Mouse (Mus musculus) A20 (cell line): ENCODE results near the gene Wnt5b.

Experiments used
- DNase-seq: peaks from one replicate; pipeline ENCODE4 v3.0.0-alpha.2; 2011; ENCODE audit warnings: low read depth, low spot score

Wnt5b gene

DNA sequence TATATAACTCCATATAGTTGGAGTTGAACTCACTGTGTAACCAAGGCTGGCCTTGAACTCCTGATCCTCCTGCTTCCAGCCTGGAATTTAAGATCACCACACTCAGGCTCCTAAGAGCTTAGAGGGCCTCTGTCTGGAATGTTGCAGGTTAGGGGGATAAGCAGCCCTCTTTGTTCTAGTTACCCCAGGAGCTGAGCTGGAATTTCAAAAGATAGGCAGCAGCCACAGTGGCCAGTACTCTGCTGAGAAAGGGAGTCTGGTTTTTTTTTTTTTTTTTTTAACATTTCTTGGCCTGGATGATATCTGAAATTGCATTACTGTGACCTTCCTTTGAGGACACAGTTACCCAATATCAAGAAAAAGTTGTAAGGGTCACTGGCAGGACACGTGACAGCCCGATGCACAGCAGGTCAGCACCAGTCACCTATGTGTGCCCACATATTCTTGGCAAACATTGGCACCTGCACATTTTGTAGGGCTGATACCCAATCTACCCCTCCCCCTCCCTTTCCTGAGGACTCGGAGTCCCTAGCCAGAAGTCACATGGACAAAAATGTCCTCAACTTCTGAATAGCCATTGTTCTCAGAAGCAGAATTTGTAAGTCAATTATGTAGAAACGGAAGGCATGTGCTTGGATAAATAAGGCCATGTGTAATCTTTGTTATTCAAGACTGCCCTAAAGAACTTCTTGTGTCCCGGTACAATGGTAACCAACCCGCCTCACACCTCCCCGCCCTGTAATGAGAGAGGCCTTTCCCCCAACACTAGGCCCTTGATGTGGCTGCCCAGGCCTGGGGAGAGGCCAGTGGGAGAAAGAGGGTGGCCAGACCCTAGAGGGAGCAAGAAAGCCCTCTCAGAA, 125.5 kb downstream of the Wnt5b start:
- DNase-seq = no peak

GRCm38 (mm10) chr6:119417821-119418220, 126.3 kb downstream of the Wnt5b start:
- no peak for DNase-seq

DNA sequence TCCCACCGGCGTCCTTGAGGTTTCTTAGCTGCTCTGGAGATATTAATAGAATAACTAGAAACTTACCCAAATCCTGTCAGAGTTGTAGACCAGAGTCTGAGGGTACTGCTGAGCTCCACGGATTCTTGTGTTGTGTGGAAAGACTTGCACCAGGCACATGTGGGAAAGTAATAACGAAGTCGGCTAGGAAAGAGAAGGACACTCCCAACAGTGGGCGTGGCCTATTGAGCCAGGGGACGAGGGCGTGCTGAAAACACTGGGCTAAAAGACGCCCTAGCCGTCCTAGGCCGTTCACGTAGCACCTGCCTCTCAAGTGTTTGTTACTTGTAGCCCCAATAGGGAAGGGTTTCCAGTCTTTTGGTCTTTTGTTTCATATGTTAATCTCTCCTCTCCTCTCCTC, 126.8 kb downstream of the Wnt5b start, which contains the start of gene Adipor2:
Gene Adipor2, minus strand, starts transcription at position 351 of the 400 bp plus-strand sequence.
- peak; percentile 62 for DNase-seq

GRCm38 (mm10) chr6:119416643-119417042, 127.5 kb downstream of the Wnt5b start:
- no peak for DNase-seq

- no peak for DNase-seq
Measured at GRCm38 (mm10) chr6:119414262-119415043, 129.7 kb downstream of the Wnt5b start.

- no peak for DNase-seq
Measured at GRCm38 (mm10) chr6:119412588-119412987, 131.6 kb downstream of the Wnt5b start.

DNA sequence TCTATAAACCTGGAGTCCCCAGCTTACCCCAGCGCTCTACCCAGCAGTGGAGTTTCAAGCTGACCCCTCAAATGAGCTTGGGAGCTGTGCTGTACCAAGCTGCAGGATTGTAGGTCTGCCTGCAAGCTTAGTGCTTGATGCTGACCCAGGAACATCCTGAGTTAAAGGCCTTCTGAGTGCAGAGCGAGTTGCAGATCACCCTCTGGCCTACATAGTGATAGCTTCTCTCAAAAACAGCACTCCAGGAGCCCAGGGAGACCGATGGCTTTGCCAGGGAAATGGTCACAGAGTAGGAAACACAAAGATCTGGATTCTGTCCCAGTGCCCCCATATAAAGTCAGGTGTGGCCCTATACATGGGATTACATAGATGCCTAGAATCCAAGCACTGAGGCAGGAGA, 132.6 kb downstream of the Wnt5b start:
- DNase-seq = no peak

DNA sequence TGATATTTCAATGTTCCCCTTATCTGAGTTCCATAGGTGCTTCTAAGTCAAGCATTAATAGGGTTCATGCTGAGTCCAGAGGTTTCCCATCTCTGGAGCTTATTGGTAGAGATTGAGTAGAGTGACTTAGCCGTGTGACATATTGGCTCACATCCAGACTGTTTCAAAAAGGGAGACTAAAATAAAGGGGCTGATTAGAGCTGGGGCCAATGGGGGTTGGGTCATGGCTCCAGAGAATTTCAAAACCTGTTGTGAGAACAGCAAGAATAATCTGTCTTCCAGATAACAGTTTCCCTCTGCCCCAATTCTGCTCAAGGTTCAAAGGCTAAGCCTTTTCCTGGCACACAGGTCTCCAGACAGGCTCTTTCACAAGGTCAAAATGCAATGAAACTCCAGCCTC, 134.4 kb downstream of the Wnt5b start:
- DNase-seq = no peak

DNA sequence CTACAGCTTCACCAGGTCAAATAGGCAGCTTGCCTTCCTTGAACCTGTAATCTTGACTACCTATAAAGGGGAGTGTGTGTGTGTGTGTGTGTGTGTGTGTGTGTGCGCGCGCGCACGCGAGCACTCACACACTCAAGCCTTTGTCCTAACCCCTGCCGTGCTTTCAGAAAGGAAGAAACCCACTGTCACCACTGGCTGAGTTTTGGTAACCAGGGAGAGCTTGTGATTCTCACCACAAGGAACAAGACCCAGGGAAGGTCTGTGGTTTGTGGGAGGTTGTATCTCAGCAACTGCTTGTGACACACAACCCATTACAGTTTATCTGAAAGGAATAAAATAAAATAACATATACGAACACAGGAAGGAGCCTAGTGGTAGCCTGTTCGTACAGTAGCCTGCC, 135.6 kb downstream of the Wnt5b start:
- DNase-seq = no peak

GRCm38 (mm10) chr6:119407818-119408217, 136.3 kb downstream of the Wnt5b start:
- no peak for DNase-seq

- no peak for DNase-seq
Measured at GRCm38 (mm10) chr6:119406528-119406927, 137.6 kb downstream of the Wnt5b start.

- DNase-seq = no peak
Measured at GRCm38 (mm10) chr6:119405310-119405709, 138.8 kb downstream of the Wnt5b start.

DNA sequence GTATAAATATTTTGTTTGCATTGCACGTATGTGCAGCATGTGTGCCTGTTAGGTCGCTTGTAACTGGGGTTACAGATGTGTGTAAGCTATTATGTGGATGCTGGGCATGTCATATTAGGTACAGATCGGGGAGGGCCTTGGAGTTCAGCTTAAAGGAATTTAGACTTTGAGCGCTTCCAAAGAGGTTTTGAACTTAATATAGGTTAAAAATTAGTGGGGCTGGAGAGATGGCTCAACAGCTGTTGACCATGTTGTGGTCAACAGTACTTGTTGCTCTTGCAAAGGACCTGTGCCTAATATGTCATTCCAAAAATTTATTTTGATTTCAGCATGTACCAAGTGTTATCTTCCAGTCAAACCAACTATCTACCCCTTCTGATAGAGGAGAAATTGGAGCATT, 139.3 kb downstream of the Wnt5b start:
- no peak for DNase-seq

DNA sequence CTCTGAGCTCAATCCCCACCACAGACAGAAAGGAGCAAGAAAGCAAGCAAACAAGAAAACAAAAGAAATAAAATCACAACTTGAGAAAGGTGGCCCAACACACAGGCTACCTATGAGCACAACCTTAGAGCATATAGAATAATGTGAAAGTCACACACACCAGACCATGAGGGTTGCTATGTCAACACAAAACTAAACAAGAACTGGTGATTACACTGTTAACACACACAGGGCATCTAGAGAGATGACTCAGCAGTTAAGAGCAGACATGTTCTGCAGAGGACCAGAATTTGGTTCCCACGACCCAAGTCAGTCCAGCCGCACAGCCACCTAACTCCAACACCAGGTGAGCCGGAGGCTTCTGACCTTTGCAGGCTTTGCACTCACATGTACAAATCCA, 141.2 kb downstream of the Wnt5b start:
- DNase-seq = peak; percentile 60

- peak; percentile 66 for DNase-seq
Measured at GRCm38 (mm10) chr6:119401545-119402304, 142.4 kb downstream of the Wnt5b start.

GRCm38 (mm10) chr6:119400649-119401048, 143.5 kb downstream of the Wnt5b start:
- DNase-seq = no peak

GRCm38 (mm10) chr6:119399371-119399770, 144.8 kb downstream of the Wnt5b start:
- no peak for DNase-seq

DNA sequence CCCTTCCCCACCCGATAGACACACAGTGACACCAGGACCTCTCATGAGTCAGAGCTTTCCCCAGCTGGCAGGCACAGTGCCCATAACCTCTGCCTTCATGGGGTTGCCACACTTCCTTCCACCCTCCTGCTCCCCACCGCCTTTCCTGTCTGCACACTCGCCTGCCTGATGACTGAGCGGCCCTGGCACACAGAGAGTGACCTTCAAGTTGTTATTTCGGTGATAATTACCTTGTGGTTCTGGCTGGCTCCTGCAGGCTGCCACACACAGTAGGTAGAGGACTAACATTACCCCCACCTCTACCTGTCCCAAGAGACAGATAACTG, 147.9 kb downstream of the Wnt5b start:
- peak; percentile 86 for DNase-seq

DNA sequence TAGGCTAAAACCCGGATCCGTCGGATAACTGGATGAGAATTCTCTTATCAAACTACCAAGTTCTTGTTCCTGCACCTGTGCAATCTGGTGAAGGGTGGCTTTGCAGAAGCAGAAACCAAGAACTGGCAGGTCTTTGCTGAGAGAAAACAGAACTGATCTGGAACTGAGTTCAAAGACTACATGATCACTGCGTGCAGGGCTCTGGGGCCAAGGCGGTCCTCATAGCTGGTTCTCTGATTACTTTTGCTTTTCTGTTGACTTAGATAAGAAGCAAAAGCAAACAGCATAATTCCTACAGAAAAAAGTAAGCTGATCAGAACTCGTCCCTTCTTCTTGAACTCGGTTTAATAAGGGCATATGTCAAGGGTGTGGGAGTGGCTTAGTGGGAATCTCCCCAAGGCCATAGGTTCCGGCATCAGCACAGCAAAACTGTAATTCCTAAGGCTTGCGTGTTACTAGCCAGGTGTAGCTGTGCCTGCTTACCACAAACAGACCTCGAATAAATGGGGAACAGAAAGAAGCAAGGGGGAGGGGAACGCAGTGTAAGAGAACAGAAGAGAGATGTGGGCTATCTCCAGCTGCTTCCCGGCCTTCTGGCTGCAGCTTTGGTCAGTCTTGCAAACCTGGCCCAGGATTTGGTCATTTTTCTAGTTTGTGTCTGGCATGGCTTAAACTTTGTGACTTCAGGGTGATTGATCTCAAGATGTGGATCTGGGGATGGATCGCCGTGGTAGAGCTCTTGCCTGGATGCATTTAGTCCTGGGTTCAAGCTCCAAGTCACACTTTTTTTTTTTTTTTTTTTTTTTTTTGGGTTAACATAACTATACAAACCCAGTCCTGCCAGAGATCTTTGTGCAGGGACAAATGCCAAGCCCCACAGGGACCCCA, 148.5 kb downstream of the Wnt5b start:
- DNase-seq = peak; percentile 96

DNA sequence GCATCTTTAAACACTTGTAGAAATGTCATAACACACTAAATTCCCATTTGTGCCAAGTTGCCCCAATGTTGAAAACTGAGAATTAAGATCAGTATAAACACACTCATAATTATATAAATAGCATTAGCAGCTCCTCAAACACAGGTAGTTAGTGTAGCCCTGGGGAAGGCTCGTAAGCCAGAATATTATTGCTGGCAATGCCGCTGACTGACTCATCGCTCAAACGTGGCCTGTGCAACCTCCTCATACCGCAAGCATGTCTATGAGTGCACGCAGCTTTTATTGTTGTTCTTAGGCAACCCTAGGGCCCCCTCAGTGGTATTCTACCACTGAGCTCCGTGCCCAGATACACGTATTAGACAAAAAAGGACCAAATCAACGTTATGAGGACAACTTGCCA, 151.3 kb downstream of the Wnt5b start:
- no peak for DNase-seq

DNA sequence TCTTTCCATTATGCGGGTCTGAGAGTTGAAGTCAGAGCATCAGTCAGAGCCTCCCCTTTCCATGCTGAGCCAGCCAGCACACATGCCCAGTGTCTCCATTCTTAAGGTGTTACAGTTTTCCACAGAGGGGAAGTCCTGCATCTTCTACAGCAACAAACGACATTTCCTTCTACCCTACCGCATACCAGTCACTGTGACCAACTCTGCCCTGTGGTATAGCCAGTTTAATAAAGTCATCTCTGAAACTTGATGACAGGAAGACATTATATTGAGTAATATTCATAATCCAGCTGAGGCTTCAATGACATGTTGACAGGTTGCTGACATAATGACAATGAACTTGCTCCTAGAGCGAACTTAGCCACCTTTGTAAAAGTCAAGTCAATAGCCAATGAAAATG, 153.4 kb downstream of the Wnt5b start:
- peak; percentile 40 for DNase-seq
